Mouse (Mus musculus) ES-Bruce4 (cell line): Measurements from ENCODE around the gene Gna12.

ENCODE experiments used
- CTCF ChIP-seq: IDR thresholded peaks from one replicate; pipeline ENCODE4 v1.8.1; 2011; ENCODE audit warnings: low read depth, low read length
- EP300 ChIP-seq: IDR thresholded peaks from 2 replicates; pipeline ENCODE4 v1.6.1; 2011; ENCODE audit warnings: low read depth, low read length; ENCODE audit not compliant: insufficient read depth
- POLR2A ChIP-seq: IDR thresholded peaks from one replicate; pipeline ENCODE4 v1.8.1; 2011; ENCODE audit warnings: low read length; ENCODE audit not compliant: insufficient read depth

- no peak for TF ChIP-seq CTCF
- no peak for TF ChIP-seq POLR2A
- no peak for TF ChIP-seq EP300
Measured at GRCm38 (mm10) chr5:140748425-140748824, 81.8 kb downstream of the Gna12 start.
